Mouse (Mus musculus) limb, embryonic 15.5 days (tissue): Measurements from ENCODE around the gene Tbc1d2. TPM values are rescaled to one million over a fixed set of nuclear protein-coding genes. Genes with fewer than 3 reads are reported as not detected.
"Not testable (repeated sequence)": the region's sequence is repeated elsewhere in the genome, so short reads cannot be mapped to it uniquely, and the experiment has no call there.

ENCODE experiments used
- ATAC-seq: fragments of 200-750 bp; cut with Nextera tagmentation; 2 replicates; pipeline ENCODE4 v1.8.0; 2017; ENCODE audit warnings: low read depth, moderate TSS enrichment; ENCODE audit not compliant: insufficient number of reproducible peaks, low FRiP score, low TSS enrichment
- H3K27ac ChIP-seq: fragments of 300-500 bp; sonication (generic); 2 replicates; pipeline ENCODE4 v1.5.1; 2015; ENCODE audit warnings: moderate library complexity, mild to moderate bottlenecking, inconsistent platforms
- H3K27me3 ChIP-seq: fragments of 300-500 bp; sonication (generic); 2 replicates; pipeline ENCODE4 v1.6.1; 2015; ENCODE audit warnings: inconsistent platforms
- H3K36me3 ChIP-seq: fragments of 300-500 bp; sonication (generic); 2 replicates; pipeline ENCODE4 v1.6.1; 2015; ENCODE audit warnings: inconsistent platforms
- H3K4me1 ChIP-seq: fragments of 300-500 bp; sonication (generic); 2 replicates; pipeline ENCODE4 v1.6.1; 2015; ENCODE audit warnings: inconsistent platforms
- H3K4me2 ChIP-seq: fragments of 300-500 bp; sonication (generic); 2 replicates; pipeline ENCODE4 v1.6.1; 2015; ENCODE audit warnings: mild to moderate bottlenecking, inconsistent platforms
- H3K4me3 ChIP-seq: fragments of 300-500 bp; sonication (generic); 2 replicates; pipeline ENCODE4 v1.5.1; 2015; ENCODE audit warnings: mild to moderate bottlenecking, inconsistent platforms
- H3K9ac ChIP-seq: fragments of 300-500 bp; sonication (generic); 2 replicates; pipeline ENCODE4 v1.6.1; 2015; ENCODE audit warnings: inconsistent platforms
- H3K9me3 ChIP-seq: fragments of 300-500 bp; sonication (generic); 2 replicates; pipeline ENCODE4 v1.6.1; 2016; ENCODE audit warnings: inconsistent platforms
- WGBS: fragments of 180-500 bp; shearing (Covaris S2); methylation state at CpG from one replicate; pipeline ENCODE4 v1.1.7; 2015; 5-methylcytosine and 5-hydroxymethylcytosine counted together
- polyA plus RNA-seq: library from polyadenylated mRNA; unstranded; fragments of >200 nt; fragmentation: Nextera tagmentation; extraction: Ambion mirVana; gene quantifications from 2 replicates; pipeline ENCODE4 v1.2.1, GENCODE M21; 2015

The Tbc1d2 gene
- polyA plus RNA-seq, 1 experiment from 2014 or later, result 2.5 TPM

DNA sequence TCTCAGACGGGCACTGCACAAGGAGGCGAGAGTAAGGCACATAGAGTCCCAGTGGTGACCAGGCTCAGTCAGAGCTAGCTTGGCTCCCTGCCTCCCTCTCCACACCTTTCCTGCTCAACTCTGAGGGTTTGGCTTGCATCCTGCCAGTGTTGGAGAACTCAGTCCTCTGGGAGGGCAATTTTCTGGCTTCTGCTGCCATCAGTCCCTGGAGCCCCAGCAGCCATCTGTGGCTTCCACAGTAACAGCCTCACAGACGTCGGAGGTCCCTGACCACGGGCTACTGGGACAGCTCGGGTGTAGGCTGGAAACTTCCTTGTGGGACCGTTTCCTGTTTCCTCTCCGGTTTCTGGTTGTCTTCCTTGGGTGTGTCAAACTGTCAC lies 64.2 kb downstream of the Tbc1d2 start:
- no peaks in the 10 kb centered on the region for H3K27me3 ChIP-seq
- H3K27ac ChIP-seq, result no peak overlapping the region
- H3K36me3 ChIP-seq, result no peaks in the 10 kb centered on the region
- 67% methylated on average over 8 of the region's 8 CpGs for WGBS
- H3K4me1 ChIP-seq, result no peaks in the 10 kb centered on the region
- no peak overlapping the region for H3K9ac ChIP-seq
- no peak overlapping the region for H3K4me3 ChIP-seq
- no peak for ATAC-seq
- no peak overlapping the region for H3K4me2 ChIP-seq
- no peaks in the 10 kb centered on the region for H3K9me3 ChIP-seq

DNA sequence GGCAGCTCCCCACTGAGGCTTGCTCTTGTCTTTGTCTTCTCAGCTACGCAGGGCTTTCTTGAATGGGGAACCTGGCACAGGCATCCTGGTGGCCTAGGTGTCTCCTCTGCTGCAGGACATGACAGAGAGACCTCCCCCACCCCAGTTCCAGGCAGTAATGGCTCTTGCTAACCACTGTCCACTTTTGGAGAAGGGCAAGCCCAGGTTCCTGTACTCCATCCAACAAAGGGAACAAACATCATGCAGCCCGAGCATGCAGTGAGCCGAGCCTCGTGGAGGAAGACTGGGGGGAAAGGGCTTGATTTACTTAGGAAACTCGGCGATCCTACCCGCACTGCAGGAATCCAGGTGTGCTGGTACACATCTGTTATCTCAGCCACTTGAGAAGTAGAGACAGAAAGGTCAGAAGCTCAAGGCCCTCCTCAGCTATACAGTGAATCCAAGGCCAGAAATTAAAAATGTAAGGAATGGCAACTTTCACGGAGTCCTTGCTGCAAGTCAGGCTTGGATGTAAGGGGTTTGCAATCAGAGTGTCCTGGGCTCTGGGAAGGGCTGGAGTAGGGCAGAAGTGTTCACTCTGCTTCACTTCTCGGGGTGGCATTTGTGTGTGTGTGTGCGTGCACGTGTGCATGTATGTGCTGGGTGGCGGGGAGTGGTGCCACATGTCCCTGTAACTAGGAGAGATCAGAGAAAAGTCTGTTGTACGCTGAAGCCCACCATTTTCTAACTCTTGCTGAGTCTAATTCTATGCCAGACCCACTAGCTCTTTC lies 64.8 kb downstream of the Tbc1d2 start:
- Histone ChIP-seq H3K27ac (no peak overlapping the region), H3K4me2 (no peak overlapping the region), H3K36me3 (no peaks in the 10 kb centered on the region), H3K9me3 (no peaks in the 10 kb centered on the region), H3K27me3 (no peaks in the 10 kb centered on the region), H3K9ac (no peak overlapping the region), H3K4me1 (no peaks in the 10 kb centered on the region), H3K4me3 (no peak overlapping the region)
- 79% methylated on average over 13 of the region's 13 CpGs for WGBS
- no peak for ATAC-seq

DNA sequence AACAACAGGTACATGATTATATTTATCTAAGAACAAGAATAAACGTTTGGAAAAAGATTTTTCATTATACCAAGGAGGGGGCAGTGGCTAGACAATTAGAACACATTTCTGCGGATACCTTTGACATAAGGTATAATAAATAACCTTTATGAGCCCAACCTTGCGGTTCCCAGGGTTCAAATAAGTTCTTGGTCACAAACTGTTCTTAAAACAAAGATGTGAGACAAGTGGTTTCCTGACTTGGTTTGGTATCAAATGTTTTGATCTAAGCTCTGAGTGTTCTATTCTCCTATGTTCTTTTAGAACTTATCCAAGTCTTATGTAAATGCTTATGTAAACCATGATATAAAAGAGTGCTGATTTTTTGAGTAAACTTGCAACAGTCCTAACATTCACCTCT lies 65.5 kb downstream of the Tbc1d2 start:
- H3K27me3 ChIP-seq, ATAC-seq: not testable (repeated sequence)
- WGBS, result 65% methylated on average over 3 of the region's 3 CpGs

DNA sequence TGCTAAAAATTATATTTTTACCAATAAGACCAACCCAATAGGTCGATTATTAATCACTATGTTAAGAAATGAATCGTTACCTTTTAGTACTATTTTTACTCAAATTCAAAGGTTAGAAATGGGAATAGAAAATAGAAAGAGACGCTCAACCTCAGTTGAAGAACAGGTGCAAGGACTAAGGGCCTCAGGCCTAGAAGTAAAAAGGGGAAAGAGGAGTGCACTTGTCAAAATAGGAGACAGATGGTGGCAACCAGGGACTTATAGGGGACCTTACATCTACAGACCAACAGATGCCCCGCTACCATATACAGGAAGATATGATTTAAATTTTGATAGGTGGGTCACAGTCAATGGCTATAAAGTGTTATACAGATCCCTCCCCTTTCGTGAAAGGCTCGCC lies 65.9 kb downstream of the Tbc1d2 start:
- ATAC-seq, H3K36me3 ChIP-seq, H3K4me1 ChIP-seq, H3K27me3 ChIP-seq, H3K27ac ChIP-seq, H3K9me3 ChIP-seq, H3K4me3 ChIP-seq, H3K9ac ChIP-seq, H3K4me2 ChIP-seq: not testable (repeated sequence)
- WGBS, result 83% methylated on average over 2 of the region's 6 CpGs

More for the DNA sequence above, 65.5 kb downstream of the Tbc1d2 start:
- not testable (repeated sequence) for H3K4me2 ChIP-seq, H3K9me3 ChIP-seq, H3K36me3 ChIP-seq, H3K27ac ChIP-seq, H3K4me3 ChIP-seq, H3K4me1 ChIP-seq, H3K9ac ChIP-seq

DNA sequence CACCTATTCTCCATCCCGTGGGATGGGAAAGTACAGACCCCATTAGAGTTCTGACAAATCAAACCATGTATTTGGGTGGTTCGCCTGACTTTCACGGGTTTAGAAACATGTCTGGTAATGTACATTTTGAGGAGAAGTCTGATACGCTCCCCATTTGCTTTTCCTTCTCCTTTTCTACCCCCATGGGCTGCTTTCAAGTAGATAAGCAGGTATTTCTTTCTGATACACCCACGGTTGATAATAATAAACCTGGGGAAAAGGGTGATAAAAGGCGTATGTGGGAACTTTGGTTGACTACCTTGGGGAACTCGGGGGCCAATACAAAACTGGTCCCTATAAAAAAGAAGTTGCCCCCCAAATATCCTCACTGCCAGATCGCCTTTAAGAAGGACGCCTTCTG lies 68.0 kb downstream of the Tbc1d2 start:
- H3K9ac ChIP-seq, H3K9me3 ChIP-seq, H3K27ac ChIP-seq, ATAC-seq, H3K27me3 ChIP-seq, H3K36me3 ChIP-seq, H3K4me1 ChIP-seq, H3K4me3 ChIP-seq, H3K4me2 ChIP-seq: not testable (repeated sequence)
- 91% methylated on average over 9 of the region's 9 CpGs for WGBS

DNA sequence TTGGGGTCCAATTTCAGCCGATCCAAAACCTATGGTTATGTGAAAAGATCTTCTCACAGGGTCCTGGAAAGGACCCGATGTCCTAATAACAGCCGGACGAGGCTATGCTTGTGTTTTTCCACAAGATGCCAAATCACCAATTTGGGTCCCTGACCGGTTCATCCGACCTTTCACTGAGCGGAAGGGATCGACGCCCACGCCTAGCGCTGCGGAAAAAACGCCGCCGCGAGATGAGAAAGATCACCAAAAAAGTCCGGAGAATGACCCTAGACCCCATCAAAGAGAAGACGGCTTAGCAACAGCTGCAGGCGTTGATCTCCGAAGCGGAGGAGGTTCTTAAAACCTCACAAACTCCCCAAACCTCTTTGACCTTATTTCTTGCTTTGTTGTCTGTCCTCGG lies 68.4 kb downstream of the Tbc1d2 start:
- WGBS, result 94% methylated on average over 22 of the region's 22 CpGs
- H3K4me1 ChIP-seq, H3K27ac ChIP-seq, H3K9ac ChIP-seq, H3K27me3 ChIP-seq, H3K36me3 ChIP-seq, H3K4me3 ChIP-seq, ATAC-seq, H3K4me2 ChIP-seq, H3K9me3 ChIP-seq: not testable (repeated sequence)

DNA sequence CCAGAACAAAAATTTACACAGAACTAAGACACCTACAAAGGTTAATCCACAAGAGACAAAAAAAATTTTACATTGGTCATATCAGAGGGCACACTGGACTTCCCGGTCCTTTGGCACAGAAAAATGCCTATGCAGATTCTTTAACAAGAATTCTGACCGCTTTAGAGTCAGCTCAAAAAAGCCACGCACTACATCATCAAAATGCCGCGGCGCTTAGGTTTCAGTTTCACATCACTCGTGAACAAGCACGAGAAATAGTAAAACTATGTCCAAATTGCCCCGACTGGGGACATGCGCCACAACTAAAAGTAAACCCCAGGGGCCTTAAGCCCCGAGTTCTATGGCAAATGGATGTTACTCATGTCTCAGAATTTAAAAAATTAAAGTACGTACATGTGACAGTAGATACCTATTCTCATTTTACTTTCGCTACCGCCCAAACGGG lies 69.2 kb downstream of the Tbc1d2 start:
- H3K27me3 ChIP-seq, ATAC-seq, H3K4me3 ChIP-seq, H3K36me3 ChIP-seq, H3K4me1 ChIP-seq, H3K27ac ChIP-seq, H3K9me3 ChIP-seq, H3K4me2 ChIP-seq, H3K9ac ChIP-seq: not testable (repeated sequence)
- 90% methylated on average over 15 of the region's 15 CpGs for WGBS

DNA sequence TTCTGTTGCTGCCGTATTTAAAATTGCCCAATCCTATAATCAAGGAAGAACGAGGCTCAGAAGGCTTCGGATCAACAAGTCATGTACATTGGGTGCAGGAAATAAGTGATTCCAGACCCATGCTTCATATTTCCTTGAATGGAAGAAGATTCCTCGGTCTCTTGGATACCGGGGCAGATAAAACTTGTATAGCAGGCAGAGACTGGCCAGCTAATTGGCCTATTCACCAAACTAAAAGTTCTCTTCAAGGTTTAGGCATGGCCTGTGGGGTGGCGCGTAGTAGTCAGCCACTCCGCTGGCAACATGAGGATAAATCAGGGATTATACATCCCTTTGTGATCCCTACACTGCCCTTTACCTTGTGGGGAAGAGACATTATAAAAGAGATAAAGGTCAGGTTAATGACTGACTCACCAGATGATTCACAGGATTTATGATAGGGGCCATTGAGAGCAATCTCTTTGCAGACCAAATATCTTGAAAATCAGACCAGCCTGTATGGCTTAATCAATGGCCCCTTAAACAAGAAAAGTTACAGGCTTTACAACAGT lies 71.1 kb downstream of the Tbc1d2 start:
- not testable (repeated sequence) for H3K9ac ChIP-seq, H3K27me3 ChIP-seq, H3K36me3 ChIP-seq, H3K27ac ChIP-seq, H3K4me1 ChIP-seq, H3K4me3 ChIP-seq, ATAC-seq, H3K9me3 ChIP-seq, H3K4me2 ChIP-seq
- 91% methylated on average over 8 of the region's 8 CpGs for WGBS

DNA sequence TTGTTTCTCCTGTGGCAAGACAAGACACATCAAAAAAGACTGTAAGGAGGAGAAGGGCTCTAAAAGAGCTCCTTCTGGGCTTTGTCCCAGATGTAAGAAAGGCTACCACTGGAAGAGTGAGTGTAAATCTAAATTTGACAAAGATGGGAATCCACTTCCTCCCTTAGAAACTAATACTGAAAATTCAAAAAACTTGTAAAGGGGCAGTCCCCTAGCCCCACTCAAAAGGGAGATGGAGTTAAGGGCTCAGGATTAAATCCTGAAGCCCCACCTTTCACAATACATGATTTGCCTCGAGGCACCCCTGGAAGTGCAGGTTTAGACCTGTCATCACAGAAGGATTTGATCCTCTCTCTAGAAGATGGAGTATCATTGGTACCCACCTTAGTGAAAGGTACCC lies 71.8 kb downstream of the Tbc1d2 start:
- Histone ChIP-seq H3K4me1 (no peaks in the 10 kb centered on the region), H3K4me3 (no peak overlapping the region), H3K9me3 (no peaks in the 10 kb centered on the region), H3K9ac (no peak overlapping the region), H3K36me3 (no peaks in the 10 kb centered on the region), H3K4me2 (no peak overlapping the region), H3K27me3 (no peaks in the 10 kb centered on the region), H3K27ac (no peak overlapping the region)
- WGBS, result 77% methylated on average over 1 of the region's 1 CpGs
- ATAC-seq, result no peak

DNA sequence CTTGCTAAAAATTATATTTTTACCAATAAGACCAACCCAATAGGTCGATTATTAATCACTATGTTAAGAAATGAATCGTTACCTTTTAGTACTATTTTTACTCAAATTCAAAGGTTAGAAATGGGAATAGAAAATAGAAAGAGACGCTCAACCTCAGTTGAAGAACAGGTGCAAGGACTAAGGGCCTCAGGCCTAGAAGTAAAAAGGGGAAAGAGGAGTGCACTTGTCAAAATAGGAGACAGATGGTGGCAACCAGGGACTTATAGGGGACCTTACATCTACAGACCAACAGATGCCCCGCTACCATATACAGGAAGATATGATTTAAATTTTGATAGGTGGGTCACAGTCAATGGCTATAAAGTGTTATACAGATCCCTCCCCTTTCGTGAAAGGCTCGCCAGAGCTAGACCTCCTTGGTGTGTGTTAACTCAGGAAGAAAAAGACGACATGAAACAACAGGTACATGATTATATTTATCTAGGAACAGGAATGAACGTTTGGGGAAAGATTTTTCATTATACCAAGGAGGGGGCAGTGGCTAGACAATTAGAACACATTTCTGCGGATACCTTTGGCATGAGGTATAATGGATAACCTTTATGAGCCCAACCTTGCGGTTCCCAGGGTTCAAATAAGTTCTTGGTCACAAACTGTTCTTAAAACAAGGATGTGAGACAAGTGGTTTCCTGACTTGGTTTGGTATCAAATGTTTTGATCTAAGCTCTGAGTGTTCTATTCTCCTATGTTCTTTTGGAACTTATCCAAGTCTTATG lies 74.3 kb downstream of the Tbc1d2 start:
- not testable (repeated sequence) for H3K27me3 ChIP-seq, ATAC-seq, H3K9ac ChIP-seq, H3K27ac ChIP-seq, H3K4me2 ChIP-seq, H3K36me3 ChIP-seq, H3K4me3 ChIP-seq, H3K4me1 ChIP-seq, H3K9me3 ChIP-seq
- WGBS, result 85% methylated on average over 6 of the region's 10 CpGs

DNA sequence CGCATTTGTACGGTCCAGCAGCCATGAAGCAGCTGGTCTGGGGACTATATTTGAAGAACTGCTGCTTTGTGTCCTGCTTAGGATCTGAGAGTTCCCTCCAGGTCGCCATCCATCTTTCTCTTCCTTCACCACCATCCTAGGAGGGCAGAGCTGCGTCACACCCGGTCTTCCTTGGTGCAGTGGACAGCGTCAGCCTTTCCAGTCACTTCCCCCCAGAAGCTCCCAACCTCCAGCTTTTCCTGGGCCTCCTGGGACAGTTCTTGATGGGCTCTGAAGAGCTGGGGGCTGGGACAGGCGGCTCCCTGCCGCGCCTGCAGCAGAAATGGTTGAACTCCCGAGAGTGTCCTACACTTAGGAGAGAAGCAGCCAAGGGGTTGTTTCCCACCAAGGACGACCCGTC lies 75.2 kb downstream of the Tbc1d2 start:
- Histone ChIP-seq H3K27me3 (no peaks in the 10 kb centered on the region), H3K36me3 (no peaks in the 10 kb centered on the region), H3K9ac (no peak overlapping the region), H3K27ac (no peak overlapping the region), H3K4me3 (no peak overlapping the region), H3K9me3 (no peaks in the 10 kb centered on the region), H3K4me2 (no peak overlapping the region), H3K4me1 (no peaks in the 10 kb centered on the region)
- no peak for ATAC-seq
- 60% methylated on average over 10 of the region's 12 CpGs for WGBS

DNA sequence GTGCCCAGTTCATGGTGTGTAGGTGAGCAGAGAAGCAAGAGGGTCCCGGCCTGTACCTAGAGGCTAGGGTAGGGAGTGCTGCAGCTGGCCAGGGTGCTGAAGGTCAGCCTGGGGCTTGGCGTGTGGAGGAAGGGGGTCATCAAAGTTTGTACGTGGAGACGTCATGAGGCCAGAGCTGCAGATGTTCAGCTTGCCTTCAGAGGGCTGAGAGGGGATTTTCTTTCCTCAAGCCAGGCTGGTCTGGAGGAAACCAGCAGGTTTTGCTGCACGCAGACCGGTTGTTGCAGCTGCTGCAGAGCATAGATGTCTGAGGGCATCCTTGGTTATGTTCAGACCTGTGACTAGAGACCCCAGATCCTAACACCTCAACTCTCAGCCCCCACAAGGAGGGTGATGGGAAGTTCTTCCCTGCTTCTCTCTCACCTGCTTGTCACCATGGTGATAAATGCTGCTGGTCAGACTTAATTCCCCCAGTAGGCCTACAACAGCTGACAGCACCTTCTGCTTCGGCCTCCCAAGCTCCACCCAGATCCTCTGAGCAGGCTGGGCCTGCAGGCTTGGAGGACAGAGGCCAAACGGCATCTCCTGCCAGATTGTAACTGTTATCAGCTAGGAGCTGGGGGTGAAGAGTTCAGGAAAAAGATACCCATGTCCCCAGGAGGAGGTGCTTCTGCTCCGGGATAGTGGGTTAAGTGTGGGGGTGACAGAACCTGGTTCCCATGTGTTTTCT lies 75.8 kb downstream of the Tbc1d2 start:
- no peaks in the 10 kb centered on the region for H3K27me3 ChIP-seq
- no peaks in the 10 kb centered on the region for H3K9me3 ChIP-seq
- 31% methylated on average over 9 of the region's 9 CpGs for WGBS
- H3K36me3 ChIP-seq, result no peaks in the 10 kb centered on the region
- no peak overlapping the region for H3K27ac ChIP-seq
- H3K4me2 ChIP-seq, result no peak overlapping the region
- ATAC-seq, result no peak
- H3K4me3 ChIP-seq, result no peak overlapping the region
- H3K9ac ChIP-seq, result no peak overlapping the region
- no peaks in the 10 kb centered on the region for H3K4me1 ChIP-seq
